Mouse (Mus musculus) liver, adult 2 months (tissue): ENCODE data around the gene 2310039H08Rik.

ENCODE experiments used
- CTCF ChIP-seq: fragments of 200-500 bp; IDR thresholded peaks from 2 replicates; pipeline ENCODE4 v1.5.1; 2011; ENCODE audit warnings: low read depth, low read length, control low read depth
- POLR2A ChIP-seq: fragments of 200-500 bp; IDR thresholded peaks from 2 replicates; pipeline ENCODE4 v1.6.1; 2011; ENCODE audit warnings: low read length, control low read depth; ENCODE audit not compliant: insufficient read depth; ENCODE audit errors: extremely low read depth

DNA sequence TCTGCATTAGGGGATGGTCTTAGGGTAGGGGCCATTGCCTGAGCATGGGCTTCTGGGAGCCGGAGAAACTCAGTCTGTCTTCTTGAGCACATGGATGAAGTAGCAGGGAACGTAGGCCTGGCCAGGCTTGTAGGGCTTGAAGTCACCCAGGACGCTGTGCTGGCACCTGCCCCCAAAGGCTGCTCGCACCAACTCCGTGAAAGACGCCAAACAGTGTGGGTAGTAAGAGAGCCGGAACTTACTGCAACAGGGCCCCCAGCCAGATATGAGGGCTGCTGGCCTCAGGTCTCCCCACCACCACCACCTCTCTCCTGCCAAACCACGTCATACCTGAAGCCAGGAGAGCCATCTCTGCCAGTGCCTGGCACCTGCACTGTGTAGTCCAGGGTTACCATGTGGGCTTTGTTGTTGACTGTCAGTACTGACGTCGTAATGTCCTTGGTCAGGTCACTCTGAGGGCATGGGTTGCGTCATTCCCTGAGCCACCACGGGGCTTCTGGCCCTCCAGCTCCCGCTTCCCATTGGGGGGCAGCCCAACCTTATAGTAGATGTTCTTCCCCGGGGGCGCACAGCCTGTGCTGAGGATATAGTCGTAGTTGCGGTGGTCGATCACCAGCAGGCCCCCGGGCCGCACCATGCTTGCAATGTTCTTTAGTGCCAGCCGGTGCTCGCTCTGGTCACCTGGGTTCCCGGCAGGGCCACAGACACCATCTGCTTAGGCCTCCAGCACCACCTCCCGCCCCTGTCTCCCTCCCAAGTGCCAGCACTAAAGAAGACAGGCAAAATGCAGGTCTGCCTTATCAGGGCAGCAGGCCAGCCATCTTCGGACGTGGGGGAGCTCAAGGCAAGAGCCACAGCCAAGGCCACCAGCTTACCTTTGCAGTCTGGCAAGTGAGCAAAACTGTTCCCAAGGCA lies 46.4 kb upstream of the 2310039H08Rik start:
- TF ChIP-seq CTCF (no peak), POLR2A (0 out of 2 replicates have a peak, but pooled peaks have one; percentile 25)
